Mouse (Mus musculus) gastrocnemius, adult 18-20 months (tissue): ENCODE measurements around the gene Cuta. TPM values are rescaled to one million over a fixed set of nuclear protein-coding genes. Genes with fewer than 3 reads are reported as not detected.

ENCODE experiments used
- DNase-seq: peaks from one replicate; pipeline ENCODE4 v3.0.0; 2021; ENCODE audit warnings: low spot score
- total RNA-seq, 2 experiments: library from RNA; stranded (reverse); gene quantifications; 2 replicates each; pipeline ENCODE4 v1.2.3; 2021

Gene Cuta
- total RNA-seq, 2 experiments from 2014 or later = 103 to 109 TPM

DNA sequence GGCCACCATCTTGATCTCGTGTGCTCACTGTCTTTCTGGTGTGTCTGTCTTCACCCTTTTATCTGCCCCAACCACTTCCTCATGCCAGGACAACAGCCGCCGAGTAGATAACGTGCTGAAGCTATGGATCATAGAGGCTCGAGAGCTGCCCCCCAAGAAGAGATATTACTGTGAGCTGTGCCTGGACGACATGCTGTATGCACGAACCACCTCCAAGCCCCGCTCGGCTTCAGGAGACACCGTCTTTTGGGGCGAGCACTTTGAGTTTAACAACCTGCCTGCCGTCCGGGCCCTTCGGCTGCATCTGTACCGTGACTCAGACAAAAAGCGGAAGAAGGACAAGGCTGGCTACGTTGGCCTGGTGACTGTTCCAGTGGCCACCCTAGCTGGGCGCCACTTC is 17.5 kb upstream of the Cuta start:
- DNase-seq = no peak

GRCm38 (mm10) chr17:26956309-26956708 is 16.9 kb upstream of the Cuta start:
- no peak for DNase-seq

- DNase-seq = peak; percentile 38
Observed at GRCm38 (mm10) chr17:26953726-26954125, 14.4 kb upstream of the Cuta start.

DNA sequence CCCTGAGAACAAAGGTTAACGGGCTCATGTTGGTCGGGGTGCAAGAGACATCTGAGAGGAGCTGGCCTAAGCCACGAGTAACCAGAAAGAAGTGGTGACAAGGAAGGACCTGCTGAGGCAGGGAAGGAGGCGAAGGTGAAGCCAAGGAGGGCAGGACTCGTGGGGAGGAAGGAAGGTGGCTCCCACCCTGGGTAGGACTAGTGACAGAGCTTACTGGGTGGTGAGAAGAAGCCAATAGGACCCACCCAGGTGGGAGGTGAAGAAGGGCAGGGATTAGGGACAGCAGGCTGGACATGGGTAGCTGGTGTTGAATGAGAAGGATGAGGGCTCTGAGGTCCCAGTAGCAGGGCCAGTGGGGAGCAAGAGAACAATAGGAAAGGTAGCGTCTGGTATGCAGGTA is 13.8 kb upstream of the Cuta start:
- DNase-seq = no peak

DNA sequence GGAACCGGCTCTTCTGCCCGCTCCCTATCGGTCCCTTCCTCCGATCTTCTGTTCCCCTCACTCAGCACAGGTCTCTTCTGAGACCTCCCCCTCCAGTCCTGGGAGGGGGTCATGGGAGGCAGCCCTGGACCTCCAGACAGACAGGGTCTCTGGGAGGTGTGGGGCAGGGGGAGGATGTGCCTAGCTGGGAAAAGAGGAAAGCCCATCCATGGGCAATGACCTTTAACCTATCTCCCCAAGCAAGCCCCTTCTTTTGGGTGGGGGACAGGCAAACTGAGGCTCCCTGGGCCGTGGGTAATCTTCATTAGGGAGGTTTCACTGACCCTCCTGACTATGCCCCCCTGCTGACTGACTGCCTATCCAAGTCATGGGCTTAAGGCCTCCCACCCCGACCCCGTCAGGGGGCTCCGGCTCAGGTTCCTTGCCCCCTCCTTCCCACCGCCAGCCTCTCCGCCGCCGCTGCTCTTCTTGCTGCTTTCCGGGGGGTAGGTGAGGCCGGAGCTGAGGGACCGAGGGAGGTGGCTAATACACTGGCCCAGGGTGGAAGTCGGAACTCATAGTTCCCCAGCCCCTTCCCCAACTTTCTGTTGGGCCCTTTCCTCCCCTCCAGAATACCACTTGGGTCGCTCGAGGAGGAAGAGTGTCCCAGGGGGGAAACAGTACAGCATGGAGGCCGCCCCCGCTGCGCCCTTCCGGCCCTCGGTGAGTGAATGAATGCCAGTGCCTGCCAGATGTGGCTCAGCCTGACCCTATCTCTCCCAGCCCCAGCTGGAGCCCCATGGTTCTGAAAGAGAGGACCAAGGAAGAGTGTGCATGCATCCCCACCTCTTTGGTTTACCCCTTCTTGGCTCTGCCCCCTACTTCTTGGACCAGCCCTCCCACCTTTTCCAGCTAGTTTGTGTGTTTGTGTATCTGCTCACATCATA is 12.8 kb upstream of the Cuta start:
- no peak for DNase-seq

DNA sequence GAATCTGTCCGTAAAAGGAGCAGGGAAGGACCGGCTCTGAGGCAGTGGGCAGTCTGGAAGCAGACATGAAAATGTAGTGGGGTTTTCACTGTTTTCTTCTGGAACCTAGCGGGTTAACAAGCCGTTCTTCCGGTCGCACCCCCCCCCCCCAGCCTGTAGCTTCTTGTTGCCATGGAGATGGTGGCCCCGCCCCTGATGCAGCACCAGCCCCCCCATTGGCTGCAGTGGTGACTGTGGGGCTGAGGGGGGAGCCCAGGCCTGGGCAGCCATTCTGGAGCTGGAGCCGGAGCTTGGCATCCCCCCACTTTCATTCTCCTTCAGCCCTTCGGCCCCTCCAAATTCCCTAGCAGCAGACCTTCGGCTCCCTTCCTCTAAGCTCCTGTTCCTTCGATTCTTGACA is 12.0 kb upstream of the Cuta start:
- peak; percentile 48 for DNase-seq

DNA sequence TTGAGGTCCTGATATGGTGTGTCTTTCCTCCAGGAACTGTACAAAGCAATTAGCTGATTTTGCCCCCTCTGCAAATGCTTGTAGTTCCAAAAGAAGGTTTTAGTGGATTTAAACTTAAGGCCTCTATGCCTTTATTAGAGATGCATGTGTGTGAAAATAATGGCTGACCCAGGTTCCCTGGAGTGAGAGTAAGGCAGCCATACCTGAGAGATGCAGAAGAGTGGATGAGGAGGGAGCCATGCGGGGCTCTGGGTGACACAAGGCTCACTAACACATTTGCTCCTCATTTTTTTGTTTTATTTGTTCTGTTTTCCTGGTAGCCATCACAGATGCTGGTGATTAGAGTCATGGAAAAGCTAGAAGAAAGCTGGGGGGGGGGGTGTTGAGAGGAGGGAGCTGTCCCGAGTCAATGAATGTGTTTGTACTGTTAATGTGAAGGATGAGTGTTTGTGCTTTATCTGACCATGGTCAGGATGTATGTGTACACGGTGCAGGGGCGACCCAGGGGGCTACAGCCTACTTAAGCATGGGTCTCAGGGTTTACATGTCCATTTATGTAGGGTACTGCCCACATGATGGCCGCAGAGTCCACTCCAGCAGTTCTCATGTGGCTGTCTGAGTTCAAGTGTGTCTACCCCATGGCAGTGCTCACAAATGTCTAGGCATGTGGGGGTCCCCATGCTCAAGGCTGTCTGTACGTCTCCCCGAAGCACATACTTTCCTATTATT is 11.4 kb upstream of the Cuta start:
- DNase-seq = no peak

DNA sequence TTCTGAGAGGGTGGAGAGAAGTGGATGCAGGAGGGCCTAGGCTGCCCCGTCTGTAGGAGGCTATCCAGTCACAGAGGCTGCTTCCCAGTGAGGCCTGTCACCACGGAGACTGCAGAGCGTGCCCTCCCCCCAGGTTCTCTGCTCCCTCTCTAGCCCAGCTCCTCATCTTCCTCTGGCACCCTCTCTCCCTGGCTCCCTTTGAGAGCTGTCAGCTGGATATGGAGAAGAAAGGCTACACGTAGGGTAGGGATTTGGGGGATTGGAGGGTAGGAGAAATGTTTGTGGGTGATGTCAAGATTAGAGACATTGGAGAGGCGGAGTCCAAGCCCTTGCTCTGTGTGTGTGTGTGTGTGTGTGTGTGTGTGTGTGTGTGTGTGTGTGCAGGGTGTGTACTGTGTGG is 10.5 kb upstream of the Cuta start:
- no peak for DNase-seq

DNA sequence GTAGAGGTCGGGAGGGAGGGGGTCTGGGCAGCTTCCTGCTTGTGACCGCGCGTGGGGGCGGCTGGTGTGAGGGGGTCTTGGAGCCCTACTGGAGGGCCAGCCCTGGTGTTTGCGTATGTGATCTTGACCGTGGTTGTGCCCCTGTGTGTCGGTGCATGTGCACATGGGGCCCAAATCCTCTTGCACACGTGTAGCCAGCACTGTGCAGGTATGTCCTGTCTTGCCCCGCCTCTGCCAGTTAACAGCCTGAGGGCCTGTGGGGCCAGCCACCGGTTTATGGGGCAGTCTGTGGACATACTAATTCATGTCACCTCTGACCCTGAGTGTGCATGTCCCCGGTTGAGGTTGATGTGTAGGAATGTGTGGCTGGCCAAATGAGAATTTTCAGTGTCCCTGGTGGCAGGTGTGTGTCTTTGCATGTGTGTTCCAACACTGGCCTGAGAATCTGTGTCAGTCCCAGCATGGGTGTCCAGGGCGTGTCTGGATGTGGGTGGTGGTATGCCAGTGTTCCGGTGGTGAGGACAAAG is 9.7 kb upstream of the Cuta start:
- DNase-seq = no peak

DNA sequence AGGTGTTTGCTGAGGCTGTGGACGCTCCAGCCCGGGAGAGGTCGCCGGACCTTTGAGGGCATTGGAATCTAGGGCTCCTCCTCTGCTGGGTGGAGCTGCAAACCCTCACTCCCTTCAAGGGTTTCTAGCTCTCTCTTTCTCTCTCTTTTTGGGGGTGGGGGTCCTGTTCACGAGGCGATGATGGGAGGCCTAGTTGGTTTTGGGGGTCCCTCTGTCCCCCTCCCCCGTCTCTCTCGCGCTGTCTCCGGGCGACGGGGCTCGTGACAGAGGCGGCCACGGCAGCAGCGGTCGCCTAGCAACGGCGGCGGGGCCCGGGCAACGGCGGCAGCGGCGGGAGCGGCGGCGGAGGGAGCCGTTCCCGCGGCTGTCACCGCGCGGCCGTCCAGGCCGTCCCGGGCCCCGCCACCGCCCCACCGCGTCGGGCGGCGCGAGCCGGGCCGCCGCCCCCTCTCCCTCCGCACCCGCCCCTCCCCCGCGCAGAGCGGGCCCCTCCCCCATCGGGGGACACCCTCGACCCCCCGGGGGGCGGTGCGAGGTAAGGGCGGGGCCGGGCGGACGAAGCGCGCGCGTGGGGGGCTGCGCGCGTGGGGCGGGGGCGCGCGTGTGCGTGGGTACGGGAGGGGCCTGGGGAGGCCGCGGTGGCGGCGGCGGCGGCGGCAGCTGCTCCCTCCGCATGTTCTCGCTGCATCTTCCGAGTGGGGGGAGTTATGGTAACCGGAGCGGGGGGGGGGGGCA is 9.1 kb upstream of the Cuta start:
- DNase-seq = no peak

GRCm38 (mm10) chr17:26947231-26948100 is 8.1 kb upstream of the Cuta start:
- DNase-seq = no peak

DNA sequence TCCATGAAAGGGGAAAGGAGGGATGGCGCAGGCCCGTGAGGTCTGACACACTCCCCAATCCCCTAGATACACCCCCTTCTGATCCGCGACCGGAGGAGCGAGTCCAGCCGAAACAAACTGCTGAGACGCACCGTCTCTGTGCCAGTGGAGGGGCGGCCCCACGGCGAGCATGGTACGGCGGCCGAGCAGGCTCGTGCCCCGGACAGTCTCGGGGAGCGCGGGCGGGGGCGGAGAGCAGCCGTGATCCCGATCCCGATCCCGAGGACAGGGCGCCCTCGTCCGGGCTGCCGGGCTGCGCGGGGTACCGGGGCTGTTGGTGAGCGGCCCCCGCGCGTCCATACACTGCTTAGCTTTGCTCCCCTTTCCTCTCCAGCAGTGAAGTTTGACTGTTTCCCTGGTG is 7.2 kb upstream of the Cuta start:
- DNase-seq = peak; percentile 84

DNA sequence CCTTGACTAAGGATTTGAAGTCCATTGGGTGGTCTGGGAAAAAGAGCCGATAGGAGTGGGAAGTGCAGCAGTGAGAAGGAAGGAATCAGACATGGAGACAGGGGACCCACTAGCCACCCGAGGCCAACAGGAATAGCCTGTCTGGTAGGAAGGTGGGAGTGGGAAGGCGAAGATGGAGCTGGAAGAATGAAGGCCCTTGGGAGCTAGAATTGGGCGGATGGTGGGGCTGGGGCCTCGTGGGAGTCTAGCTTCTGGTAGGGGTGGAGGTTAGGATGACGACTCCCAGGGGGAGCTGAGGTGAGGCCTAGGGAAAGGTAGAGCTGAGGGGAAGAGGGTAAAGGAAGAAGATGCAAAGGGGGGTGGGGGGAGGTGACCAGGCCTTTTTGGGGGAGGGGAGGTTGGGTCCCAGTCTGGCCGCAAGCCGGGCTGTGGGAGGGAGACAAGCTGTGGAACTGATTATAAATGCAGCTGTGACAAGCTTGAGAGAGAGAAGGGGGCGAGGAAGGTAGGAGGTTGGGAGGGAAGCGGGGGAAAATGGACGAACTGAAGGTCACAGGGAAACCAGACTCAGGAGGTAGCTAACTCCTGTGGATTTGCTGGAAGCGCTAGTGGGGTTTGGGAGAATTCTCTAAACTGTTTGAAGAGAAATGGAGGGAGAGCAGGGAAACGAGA is 6.6 kb upstream of the Cuta start:
- no peak for DNase-seq

DNA sequence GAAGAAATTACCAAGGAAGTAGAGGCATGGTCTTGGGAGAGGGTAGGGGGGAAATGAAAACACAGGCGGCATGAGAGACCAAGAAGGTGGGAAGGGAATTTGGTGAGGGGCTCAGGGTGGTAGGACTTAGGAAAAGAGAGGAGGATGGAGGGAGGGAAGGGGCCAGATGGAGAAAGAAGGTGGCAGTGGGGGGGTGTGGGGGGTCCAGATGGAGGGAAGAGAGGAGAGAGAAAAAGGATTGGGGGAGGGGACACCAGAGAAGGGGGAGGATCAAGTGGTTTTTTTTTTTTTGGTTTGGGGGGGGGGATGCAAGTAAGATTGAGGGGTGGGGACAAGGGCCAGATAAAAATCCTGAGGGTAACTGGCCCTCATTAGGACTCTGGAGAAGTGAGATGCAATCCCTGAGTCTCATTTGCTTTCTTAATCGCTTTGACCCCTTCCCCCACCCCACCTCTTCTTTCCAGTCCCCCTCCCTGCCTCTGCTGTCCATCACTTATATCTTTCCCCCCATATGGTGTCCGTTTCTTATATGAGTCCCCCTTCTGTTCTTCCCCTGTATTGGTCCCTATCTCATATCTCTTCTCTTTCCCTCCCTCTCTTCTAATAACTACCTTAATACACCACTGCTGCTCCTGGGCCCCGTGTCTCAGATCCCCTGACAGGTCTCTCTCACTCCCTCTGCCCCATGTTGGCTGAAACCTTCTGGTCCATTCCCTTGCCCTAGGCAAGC is 2.6 kb upstream of the Cuta start:
- DNase-seq = no peak

- DNase-seq = no peak
Observed at GRCm38 (mm10) chr17:26941031-26941789, 1.8 kb upstream of the Cuta start, which contains the start of gene Syngap1. TSS of gene Syngap1 (plus strand) at chr17:26941253.

DNA sequence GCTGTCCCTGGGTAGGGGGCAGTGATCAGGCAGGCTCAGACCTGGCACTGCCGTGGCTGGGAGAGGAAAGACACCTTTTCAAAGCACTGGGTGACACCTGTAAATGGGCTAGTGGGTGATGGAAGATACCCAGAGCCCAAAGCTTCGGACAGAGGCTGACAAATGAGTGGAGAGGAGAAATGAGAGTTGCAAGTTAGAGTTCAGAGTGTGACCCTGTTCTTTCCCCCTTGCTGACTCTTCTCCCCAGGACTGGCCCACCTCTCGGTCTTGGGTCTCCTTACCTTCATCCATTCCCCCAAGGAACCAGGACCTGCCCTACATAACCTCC is 568 bp upstream of the Cuta start:
- DNase-seq = no peak

- DNase-seq = no peak
Observed at GRCm38 (mm10) chr17:26938731-26939130, 638 bp downstream of the Cuta start.

DNA sequence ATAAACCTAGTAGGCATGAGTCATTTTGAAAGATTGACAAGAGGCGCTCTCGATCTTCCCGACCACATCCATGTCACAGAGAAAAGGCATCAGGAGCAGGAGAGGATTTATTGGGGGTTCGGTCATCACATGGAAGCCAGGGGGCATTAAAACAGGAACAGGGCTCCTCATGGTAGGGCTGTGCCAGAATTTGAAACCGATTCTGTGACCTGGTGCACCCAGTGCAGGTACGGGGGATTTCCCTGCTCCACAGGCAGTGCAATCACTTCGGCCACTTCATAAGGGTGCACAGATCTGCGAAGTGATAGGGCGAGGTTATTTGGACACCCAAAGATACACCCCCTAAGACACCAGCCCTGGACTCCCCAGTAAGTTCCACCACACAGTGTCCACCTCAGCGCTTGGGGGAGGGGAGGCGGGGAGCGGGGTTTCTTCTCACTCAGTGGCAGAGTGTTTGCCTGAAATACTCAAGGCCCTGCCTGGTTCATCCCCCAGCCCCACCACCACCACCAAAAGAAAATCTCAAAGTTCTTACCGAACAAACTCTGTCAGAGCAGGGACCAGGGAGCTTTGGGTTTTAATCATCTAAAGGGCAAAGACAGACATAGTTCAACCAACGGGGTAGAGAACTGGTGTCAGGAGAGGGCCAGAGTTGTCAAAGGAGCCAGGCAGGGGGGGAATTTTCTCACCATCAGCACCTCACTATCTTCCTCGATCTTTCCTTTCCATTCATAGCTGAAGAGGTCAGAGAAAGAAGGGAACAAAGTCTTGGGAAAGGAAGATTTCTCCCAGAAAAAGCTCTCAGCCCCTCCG is 1.3 kb downstream of the Cuta start:
- DNase-seq = no peak
